Mouse (Mus musculus): ENCODE measurements around the gene Map1s. TPM values are rescaled to one million over a fixed set of nuclear protein-coding genes. Genes with fewer than 3 reads are reported as not detected.

The Map1s gene
- 22.7 and 25.5 TPM in 2 replicates for polyA plus RNA-seq (2015; fragmentation: Nextera tagmentation; extraction: Ambion mirVana)

DNA sequence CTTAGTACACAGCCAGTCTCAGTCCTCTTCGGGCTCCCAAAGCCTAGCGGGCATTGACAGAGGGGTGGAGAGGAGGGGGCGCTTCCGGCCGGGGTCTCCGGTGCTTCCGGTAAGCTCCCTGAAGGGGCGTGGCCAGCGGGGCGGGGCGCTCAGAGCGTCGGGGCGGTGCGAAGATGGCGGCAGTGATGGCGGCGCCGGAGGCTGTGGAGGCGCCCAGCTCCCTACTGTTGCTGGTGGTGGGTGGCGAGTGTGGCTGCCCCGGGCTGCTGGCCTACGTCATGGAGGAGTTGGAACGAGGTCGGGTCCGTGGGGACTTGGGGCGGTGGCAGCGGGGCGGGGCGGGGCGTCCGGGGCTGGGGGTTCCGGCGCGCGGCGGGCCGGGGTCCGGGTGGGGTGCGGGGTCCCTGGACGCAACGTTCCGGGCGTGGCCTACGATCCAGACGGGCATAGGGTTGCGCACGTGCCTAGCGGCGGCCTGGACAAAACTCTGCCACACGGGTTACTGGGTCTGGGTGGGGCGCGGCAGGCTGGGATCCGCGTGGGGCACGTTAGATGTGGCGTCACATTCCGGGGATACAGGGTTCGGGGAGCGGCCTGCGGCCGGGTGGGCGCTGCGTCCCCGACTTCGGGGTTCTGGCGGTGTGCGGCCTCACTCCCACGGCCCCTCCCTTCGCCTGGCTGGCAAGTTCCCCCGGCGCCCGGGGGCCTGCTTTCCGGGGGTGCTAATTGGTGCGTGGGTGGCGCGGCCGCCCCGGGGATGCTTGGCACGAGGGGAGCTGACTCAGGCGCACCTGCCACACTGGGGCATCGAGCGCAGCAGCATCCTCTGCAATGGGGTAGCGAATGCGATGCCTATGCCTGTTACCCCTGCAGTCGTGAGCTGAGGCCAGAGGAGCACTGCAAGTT lies at the start of gene Map1s:
Gene Map1s, plus strand, starts transcription at position 102 of the 906 bp plus-strand sequence.
- WGBS, result 2% methylated on average over 59 of the region's 86 CpGs
- TF ChIP-seq EP300 (IDR thresholded peaks at IDR 0.05) (no peak), CTCF (IDR thresholded peaks at IDR 0.05) (no peak)
- Histone ChIP-seq H3K9ac (replicated peaks; ENCODE audit: low read depth) (peak within 1 kb of the TSS; percentile 56), H3K4me3 (ENCODE audit: low read depth, low read length) (peak within 1 kb of the TSS; percentile 74), H3K36me3 (ENCODE audit: insufficient read depth, low read length) (no peaks in the 10 kb centered on the region), H3K9me3 (ENCODE audit: low read length) (no peaks in the 10 kb centered on the region), H3K27me3 (replicated peaks; ENCODE audit: insufficient read depth, low read length) (no peaks in the 10 kb centered on the region), H3K4me2 (replicated peaks; ENCODE audit: low read depth, low read length) (peak within 1 kb of the TSS; percentile 90), H3K4me1 (ENCODE audit: insufficient read depth, low read depth, low read length) (peaks cover 7% of the 10 kb centered on the region), H3K27ac (ENCODE audit: low read length) (peak within 1 kb of the TSS; percentile 74)
- ATAC-seq (peak; percentile 84), DNase-seq (ENCODE audit: low spot score) (peak; percentile 80)

DNA sequence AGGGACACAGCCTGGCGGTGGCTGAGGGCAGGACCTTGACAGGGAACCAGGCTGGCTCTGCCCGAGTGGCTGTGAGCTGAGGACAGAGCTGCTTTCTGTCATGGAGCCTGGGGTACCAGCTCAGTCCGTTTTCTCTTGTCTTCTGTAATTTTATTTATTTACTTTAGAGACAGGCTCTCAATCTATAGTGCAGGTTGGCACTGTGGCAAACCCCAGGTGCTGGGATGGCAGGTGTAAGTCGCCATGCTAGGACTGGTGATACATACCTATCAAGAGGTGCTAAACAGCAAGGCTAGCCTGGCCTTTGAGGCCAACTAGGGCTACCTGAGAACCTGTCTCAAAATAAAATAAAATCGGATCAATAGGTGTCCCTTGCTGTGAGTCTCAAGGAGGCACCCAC lies 49.7 kb upstream of the Map1s start:
- Histone ChIP-seq H3K27me3 (replicated peaks; ENCODE audit: insufficient read depth, low read length) (0 out of 2 replicates have a peak, but pooled peaks cover under 1% of the 10 kb centered on the region), H3K4me3 (ENCODE audit: low read depth, low read length) (no peak overlapping the region), H3K27ac (ENCODE audit: low read length) (no peak overlapping the region), H3K36me3 (ENCODE audit: insufficient read depth, low read length) (no peaks in the 10 kb centered on the region), H3K9ac (replicated peaks; ENCODE audit: low read depth) (no peak overlapping the region), H3K9me3 (ENCODE audit: low read length) (no peaks in the 10 kb centered on the region), H3K4me1 (ENCODE audit: insufficient read depth, low read depth, low read length) (no peaks in the 10 kb centered on the region; the same call in 1 of the 2 replicates), H3K4me2 (replicated peaks; ENCODE audit: low read depth, low read length) (no peak overlapping the region)
- 48% methylated on average over 5 of the region's 5 CpGs for WGBS
- TF ChIP-seq EP300 (IDR thresholded peaks at IDR 0.05), result no peak
- no peak for TF ChIP-seq CTCF (IDR thresholded peaks at IDR 0.05)
- no peak for ATAC-seq
- no peak for DNase-seq (ENCODE audit: low spot score)

DNA sequence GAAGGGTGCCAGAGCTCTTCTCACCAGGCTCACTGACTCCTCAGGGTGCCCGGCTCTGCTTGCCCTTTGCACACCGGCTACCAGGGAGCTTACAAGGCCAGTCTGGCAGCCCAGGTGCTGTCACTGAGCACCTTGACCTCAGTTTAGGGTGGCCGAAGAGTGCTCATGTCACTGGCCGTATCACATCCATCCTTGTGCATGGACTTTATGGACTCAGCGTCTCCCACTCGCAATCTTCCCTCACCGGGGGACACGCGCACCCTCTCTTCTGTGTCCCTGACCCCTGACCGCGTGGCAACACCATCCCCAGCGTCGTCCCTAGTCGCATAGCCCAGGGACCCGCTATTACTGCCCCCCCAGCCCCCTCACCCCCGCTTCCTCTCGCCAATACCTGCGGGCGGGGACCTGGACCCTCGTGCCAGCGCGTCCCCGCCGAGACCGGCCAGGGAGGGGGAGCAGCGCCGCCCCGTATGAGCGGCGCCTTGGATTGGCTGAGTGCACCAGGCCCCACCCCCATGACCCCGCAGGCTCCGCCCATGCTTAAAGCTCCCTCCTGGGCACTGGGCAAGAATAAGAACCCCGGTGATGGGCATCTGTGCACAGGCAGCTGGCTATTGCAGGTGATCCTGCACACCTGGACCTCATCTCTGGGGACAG lies 49.1 kb upstream of the Map1s start:
- WGBS, result 10% methylated on average over 33 of the region's 33 CpGs
- peak overlapping the region; percentile 46; the same call in 1 of the 2 replicates for H3K9ac ChIP-seq (replicated peaks; ENCODE audit: low read depth)
- H3K27me3 ChIP-seq (replicated peaks; ENCODE audit: insufficient read depth, low read length), result peaks cover 7% of the 10 kb centered on the region; the same call in 1 of the 2 replicates
- no peaks in the 10 kb centered on the region for H3K36me3 ChIP-seq (ENCODE audit: insufficient read depth, low read length)
- DNase-seq (ENCODE audit: low spot score) (peak; percentile 59), ATAC-seq (peak; percentile 90)
- no peaks in the 10 kb centered on the region for H3K9me3 ChIP-seq (ENCODE audit: low read length)
- no peak overlapping the region for H3K27ac ChIP-seq (ENCODE audit: low read length)
- TF ChIP-seq EP300 (IDR thresholded peaks at IDR 0.05) (no peak), CTCF (IDR thresholded peaks at IDR 0.05) (no peak)
- H3K4me2 ChIP-seq (replicated peaks; ENCODE audit: low read depth, low read length), result peak overlapping the region; percentile 79
- H3K4me3 ChIP-seq (ENCODE audit: low read depth, low read length), result peak overlapping the region; percentile 35
- no peaks in the 10 kb centered on the region; the same call in 1 of the 2 replicates for H3K4me1 ChIP-seq (ENCODE audit: insufficient read depth, low read depth, low read length)

DNA sequence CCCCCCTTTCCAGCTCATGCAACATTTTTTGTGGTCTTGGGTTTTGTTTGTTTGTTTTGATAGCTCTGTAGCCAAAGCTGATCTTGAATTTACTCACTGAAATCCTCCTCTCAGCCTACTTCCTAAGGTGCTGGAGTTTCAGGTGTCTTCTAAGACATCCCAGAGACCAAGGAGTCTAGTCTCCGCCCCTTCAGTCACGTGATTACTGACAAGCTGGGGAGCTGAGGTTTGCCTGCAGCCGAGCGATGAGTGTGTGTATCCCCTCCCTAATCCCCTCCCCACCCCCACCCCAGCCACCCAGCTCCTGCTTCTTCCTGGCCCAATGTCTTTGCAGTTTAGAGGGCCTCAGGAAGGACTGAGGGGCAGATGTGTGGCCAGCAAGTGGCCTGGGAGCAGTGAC lies 48.2 kb upstream of the Map1s start:
- H3K27ac ChIP-seq (ENCODE audit: low read length), result no peak overlapping the region
- peaks cover 15% of the 10 kb centered on the region for H3K27me3 ChIP-seq (replicated peaks; ENCODE audit: insufficient read depth, low read length)
- no peaks in the 10 kb centered on the region for H3K9me3 ChIP-seq (ENCODE audit: low read length)
- ATAC-seq, result no peak
- H3K36me3 ChIP-seq (ENCODE audit: insufficient read depth, low read length), result no peaks in the 10 kb centered on the region
- H3K9ac ChIP-seq (replicated peaks; ENCODE audit: low read depth), result no peak overlapping the region
- no peak overlapping the region for H3K4me2 ChIP-seq (replicated peaks; ENCODE audit: low read depth, low read length)
- WGBS, result 37% methylated on average over 4 of the region's 4 CpGs
- DNase-seq (ENCODE audit: low spot score), result no peak
- no peak for TF ChIP-seq CTCF (IDR thresholded peaks at IDR 0.05)
- no peak for TF ChIP-seq EP300 (IDR thresholded peaks at IDR 0.05)
- peaks cover under 1% of the 10 kb centered on the region; the same call in 1 of the 2 replicates for H3K4me1 ChIP-seq (ENCODE audit: insufficient read depth, low read depth, low read length)
- H3K4me3 ChIP-seq (ENCODE audit: low read depth, low read length), result no peak overlapping the region

DNA sequence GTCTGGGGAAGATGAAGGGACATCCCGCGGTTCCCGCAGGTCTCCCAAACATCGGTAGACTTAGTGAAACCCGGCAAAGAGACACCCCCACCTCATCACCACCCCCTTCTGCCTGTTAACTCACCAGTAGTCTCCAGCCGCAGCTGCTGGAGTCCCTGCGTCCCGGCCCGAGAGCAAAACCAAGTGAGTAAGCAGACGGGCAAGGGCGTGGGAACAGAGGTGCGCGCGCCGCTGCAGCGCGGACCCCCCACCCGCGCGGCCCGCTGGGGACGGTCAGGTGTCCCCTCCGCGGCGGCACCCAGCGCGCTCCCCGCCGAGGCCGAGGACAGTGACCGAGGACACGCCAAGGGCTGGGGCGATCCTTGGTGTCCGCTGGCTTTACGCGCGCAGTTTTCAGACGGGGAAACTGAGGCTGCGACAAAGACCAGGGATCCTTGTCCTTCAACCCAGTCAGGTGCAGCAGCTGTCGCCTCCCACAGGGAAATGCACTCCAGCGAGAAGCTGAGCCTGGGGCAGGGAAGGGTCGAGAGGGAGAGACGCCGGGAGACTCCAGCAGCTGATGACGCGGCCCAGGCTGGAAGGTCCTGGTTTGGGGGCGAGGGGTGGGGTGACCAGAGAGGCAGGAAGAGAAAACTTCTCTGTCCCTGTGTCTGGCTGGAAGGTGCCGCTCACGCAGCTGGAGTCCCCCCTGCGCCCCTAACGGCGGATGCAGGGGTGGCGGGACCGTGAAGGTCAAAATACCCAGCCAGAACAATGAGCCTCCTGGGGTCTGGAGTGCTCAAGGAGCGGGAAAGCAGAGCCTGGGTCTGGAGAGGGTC lies 42.7 kb upstream of the Map1s start, which contains the start of gene Kcnn1:
Gene Kcnn1, minus strand, starts transcription at position 435 of the 818 bp plus-strand sequence.
- TF ChIP-seq CTCF (IDR thresholded peaks at IDR 0.05) (peak; percentile 53), EP300 (IDR thresholded peaks at IDR 0.05) (no peak)
- DNase-seq (ENCODE audit: low spot score) (no peak), ATAC-seq (no peak)
- Histone ChIP-seq H3K27ac (ENCODE audit: low read length) (no peak within 1 kb of the TSS), H3K4me3 (ENCODE audit: low read depth, low read length) (peak within 1 kb of the TSS; percentile 29), H3K36me3 (ENCODE audit: insufficient read depth, low read length) (no peaks in the 10 kb centered on the region), H3K27me3 (replicated peaks; ENCODE audit: insufficient read depth, low read length) (peaks cover 34% of the 10 kb centered on the region), H3K9ac (replicated peaks; ENCODE audit: low read depth) (no peak within 1 kb of the TSS), H3K4me1 (ENCODE audit: insufficient read depth, low read depth, low read length) (peaks cover 29% of the 10 kb centered on the region), H3K4me2 (replicated peaks; ENCODE audit: low read depth, low read length) (peak within 1 kb of the TSS; percentile 57), H3K9me3 (ENCODE audit: low read length) (no peaks in the 10 kb centered on the region)
- WGBS, result under 1% methylated on average over 52 of the region's 55 CpGs
